Mouse (Mus musculus) c-Kit-positive CD71-positive TER-119-positive erythroid progenitor cells, embryonic 14.5 days (primary cell): ENCODE data around the gene Hoxc4.
A peak's percentile ranks its signal among the peaks of the same experiment; 100 is the strongest.

Experiments
- DNase-seq: peaks from one replicate; pipeline ENCODE4 v3.0.0-alpha.2; 2013; ENCODE audit warnings: low spot score

Gene Hoxc4

GRCm38 (mm10) chr15:103011928-103012486, 6.7 kb upstream of the Hoxc4 start:
- no peak for DNase-seq

DNA sequence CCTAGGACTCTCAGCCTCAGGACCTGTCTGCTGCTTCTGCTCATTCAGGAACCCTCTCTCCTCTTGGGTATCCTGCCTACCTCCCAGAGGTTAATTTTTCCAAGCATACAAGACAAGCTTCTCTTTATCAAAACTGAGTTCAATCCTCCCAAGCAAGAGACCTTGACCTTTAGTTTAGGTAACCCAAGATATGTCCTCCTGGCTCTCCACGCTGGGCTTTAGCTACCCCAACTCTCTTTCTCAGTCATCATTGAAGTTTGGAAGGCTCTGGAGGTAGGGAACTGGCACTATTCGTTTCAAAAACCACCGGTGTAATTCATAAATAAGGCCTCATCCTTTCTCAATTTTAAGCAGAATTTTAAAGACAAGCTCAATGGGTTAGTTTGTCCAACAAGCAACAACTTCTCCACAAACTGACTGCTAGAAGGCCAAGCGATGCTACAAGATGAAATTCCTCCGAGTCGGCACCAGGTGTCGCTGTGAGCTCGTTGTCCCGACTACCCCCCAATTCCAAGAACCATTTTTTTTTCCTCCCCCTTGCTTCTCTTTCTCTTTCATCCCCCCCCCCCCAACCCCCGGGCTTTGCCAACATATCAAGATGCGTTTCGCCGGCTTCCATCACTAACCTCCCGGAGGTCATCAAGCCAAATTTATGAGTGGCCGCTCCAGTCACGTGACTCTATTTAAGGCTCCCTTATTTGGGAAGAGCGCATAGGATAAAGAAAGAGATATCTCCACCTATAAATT, 5.3 kb upstream of the Hoxc4 start:
- peak; percentile 27 for DNase-seq

DNA sequence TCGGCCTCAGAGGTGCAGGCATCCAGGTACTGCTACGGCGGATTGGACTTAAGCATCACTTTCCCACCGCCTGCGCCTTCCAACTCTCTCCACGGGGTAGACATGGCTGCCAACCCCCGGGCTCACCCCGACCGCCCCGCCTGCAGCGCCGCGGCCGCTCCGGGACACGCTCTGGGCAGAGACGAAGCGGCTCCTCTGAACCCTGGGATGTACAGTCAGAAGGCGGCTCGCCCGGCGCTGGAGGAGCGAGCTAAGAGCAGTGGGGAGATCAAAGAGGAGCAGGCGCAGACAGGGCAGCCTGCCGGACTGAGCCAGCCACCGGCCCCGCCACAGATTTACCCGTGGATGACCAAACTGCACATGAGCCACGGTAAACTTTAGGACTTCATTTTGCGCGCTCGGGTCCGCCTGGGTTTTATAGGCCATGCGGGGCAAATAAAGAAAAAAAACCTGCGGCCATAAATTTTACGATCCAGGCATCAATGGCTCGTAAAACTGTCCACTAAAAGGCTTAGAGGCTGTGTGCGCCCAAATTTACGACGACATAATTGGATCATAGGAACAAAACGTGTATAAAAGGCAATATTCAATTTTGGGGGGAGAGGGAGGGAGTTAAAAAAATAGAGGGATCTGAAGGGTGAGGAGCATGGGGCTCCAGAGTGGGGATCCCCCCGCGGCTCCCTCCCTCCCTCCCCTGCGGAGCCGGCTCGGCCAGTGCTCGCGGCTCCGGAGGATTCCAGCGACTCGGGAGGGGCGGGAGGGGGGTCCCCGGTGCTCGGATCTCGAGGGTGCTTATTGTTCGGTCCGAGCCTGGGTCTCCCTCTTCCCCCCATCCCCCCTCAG, 4.3 kb upstream of the Hoxc4 start:
- DNase-seq = no peak

DNA sequence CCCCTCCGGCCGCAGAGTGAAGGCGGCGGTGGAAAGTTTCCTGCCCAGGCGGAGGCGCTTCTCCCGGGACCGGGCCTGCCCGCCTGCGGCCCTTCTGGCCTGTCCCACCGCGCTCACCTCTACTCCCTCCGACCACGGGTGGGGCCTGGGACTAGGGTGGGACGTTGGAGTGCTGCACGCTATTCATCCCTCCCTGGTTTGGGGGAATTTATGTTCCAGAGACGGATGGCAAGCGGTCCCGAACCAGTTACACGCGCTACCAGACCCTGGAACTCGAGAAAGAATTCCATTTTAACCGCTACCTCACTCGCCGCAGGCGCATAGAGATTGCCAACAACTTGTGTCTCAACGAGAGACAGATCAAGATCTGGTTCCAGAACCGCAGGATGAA, 3.7 kb upstream of the Hoxc4 start:
- DNase-seq = no peak

GRCm38 (mm10) chr15:103015406-103016166, 3.1 kb upstream of the Hoxc4 start:
- DNase-seq = no peak

- no peak for DNase-seq
These were observed 2.2 kb downstream of the Hoxc4 start for GRCm38 (mm10) chr15:103020899-103021418.

- DNase-seq = no peak
These were observed 2.8 kb downstream of the Hoxc4 start for GRCm38 (mm10) chr15:103021544-103021943.

- no peak for DNase-seq
These were observed 5.4 kb downstream of the Hoxc4 start for GRCm38 (mm10) chr15:103024131-103024530.

GRCm38 (mm10) chr15:103027266-103028235, 8.8 kb downstream of the Hoxc4 start:
- no peak for DNase-seq

- no peak for DNase-seq
These were observed 10.3 kb downstream of the Hoxc4 start for GRCm38 (mm10) chr15:103028916-103029512.

DNA sequence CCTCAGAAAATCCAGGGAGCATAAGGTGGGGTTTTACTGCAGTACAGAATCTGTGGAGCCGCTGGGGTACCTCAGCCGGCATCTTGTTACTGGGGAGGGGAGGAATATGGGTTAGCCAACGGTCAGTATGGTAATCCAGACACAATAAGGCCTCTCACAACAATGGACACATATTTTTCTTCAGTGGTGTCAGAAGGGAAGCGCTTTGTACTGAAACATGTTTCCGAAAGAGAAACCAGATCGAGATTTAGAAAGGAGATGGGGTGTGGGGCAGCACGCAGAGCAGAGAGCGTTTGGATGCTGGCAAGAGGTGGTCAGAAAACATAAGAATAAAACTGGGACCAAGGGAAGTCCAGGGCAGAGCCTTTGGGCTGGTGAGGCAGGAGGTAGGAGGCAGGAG, 11.4 kb downstream of the Hoxc4 start:
- no peak for DNase-seq

GRCm38 (mm10) chr15:103032167-103032566, 13.4 kb downstream of the Hoxc4 start:
- DNase-seq = no peak

DNA sequence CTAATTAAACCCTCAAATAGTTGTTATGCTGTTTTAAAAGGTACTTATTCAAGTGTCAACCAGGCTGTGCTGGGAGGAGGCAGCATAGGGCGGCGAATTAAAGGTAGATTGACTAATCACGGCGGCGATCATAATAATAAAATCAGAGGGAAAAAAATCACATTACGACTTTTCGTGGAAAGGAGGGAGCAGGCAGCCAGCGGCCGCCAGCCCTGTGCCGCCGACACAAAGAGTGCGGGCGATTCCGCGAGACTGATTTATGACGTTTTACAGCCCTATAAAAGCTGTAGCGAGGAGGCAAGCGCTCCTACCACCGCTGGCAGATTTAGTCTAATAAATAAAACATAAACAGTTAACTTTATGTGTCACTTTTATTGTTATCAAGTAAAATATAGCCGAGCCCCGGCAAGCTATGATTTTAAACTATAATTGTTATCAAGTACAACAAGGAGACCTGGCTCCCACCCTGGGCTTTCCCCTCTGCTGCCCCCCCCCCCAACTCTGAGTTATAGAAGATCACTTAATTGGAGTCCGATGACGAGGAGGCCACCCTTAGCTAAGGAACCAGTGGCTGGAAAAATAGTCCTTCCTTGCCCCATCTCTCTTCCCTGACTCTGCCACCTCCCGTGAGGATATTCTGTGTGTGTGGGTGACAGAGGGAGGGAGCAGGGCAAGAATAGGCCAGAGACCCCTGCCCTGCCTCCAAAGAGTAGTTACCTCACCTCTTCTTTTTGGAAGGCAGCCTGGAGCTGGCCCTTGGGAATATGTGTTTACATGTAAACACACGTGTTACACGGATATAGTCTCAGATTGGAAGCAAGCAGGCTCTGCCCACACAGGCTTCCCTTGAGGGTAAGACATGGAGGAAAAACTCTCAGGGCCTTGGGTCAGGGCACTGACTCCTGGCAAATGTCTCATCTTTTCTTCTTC, 14.2 kb downstream of the Hoxc4 start:
- DNase-seq = no peak

GRCm38 (mm10) chr15:103034043-103034806, 15.5 kb downstream of the Hoxc4 start:
- no peak for DNase-seq

- no peak for DNase-seq
These were observed 16.2 kb downstream of the Hoxc4 start for GRCm38 (mm10) chr15:103034807-103035547.

DNA sequence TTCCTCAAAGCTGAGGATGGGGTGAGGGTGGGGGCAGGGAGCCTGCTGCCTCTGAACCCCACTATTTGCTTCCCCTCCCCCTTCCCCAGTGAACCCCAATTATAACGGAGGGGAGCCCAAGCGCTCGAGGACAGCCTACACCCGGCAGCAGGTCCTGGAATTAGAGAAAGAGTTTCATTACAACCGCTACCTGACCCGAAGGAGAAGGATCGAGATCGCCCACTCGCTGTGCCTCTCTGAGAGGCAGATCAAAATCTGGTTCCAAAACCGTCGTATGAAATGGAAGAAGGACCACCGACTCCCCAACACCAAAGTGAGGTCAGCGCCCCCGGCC, 16.8 kb downstream of the Hoxc4 start:
- DNase-seq = no peak

DNA sequence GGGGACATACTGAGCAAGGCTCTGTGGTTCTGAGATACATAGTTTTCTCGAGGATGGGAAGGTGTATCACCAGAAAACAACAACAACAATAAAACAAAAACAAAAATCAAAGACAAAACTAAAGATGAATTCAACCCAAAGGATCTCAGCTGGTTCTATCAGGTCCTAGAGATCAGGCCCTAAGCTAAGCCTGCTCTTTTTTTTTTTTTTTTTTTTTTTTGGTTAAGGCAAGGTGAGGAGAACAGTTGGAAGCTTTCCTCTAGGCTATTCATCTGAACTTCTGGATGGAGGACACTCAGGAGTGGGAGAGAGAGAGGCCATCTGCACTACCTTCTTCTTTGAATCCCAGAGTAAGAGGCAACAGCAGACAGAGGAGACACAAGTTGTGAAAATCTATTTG, 18.8 kb downstream of the Hoxc4 start:
- no peak for DNase-seq
